Mouse (Mus musculus) intestine, embryonic 14.5 days (tissue): ENCODE measurements around the gene Lrba. TPM values are rescaled to one million over a fixed set of nuclear protein-coding genes. Genes with fewer than 3 reads are reported as not detected.

Experiments
- ATAC-seq: fragments of 200-750 bp; cut with Nextera tagmentation; replicated peaks from 2 replicates; pipeline ENCODE4 v1.8.0; 2017; ENCODE audit warnings: low read depth, moderate number of reproducible peaks, moderate TSS enrichment, moderate library complexity; ENCODE audit not compliant: low FRiP score, low TSS enrichment
- DNase-seq: peaks from one replicate; pipeline ENCODE4 v3.0.0-alpha.2; 2018; ENCODE audit warnings: low spot score
- H3K27ac ChIP-seq: fragments of 300-500 bp; sonication (generic); 2 replicates; pipeline ENCODE4 v1.5.1; 2014; ENCODE audit warnings: low read depth, mild to moderate bottlenecking, control low read depth
- H3K27me3 ChIP-seq: fragments of 300-500 bp; sonication (generic); replicated peaks from 2 replicates; pipeline ENCODE4 v1.6.1; 2014; ENCODE audit warnings: low read length, control low read depth; ENCODE audit not compliant: control insufficient read depth, insufficient read depth
- H3K36me3 ChIP-seq: fragments of 300-500 bp; sonication (generic); 2 replicates; pipeline ENCODE4 v1.6.1; 2014; ENCODE audit warnings: low read length, control low read depth; ENCODE audit not compliant: control insufficient read depth, insufficient read depth
- H3K4me1 ChIP-seq: fragments of 300-500 bp; sonication (generic); replicated peaks from 2 replicates; pipeline ENCODE4 v1.6.1; 2014; ENCODE audit warnings: low read length, control low read depth, mixed read lengths; ENCODE audit not compliant: control insufficient read depth, insufficient read depth
- H3K4me2 ChIP-seq: fragments of 300-500 bp; sonication (generic); 2 replicates; pipeline ENCODE4 v1.6.1; 2014; ENCODE audit warnings: low read length
- H3K4me3 ChIP-seq: fragments of 300-500 bp; sonication (generic); 2 replicates; pipeline ENCODE4 v1.5.1; 2014; ENCODE audit warnings: low read depth, low read length, control low read depth, mixed read lengths
- H3K9ac ChIP-seq: fragments of 300-500 bp; sonication (generic); 2 replicates; pipeline ENCODE4 v1.6.1; 2014; ENCODE audit warnings: mild to moderate bottlenecking, low read length
- H3K9me3 ChIP-seq: fragments of 300-500 bp; sonication (generic); 2 replicates; pipeline ENCODE4 v1.6.1; 2016; ENCODE audit warnings: low read length, control low read depth; ENCODE audit not compliant: control insufficient read depth
- WGBS: fragments of 180-500 bp; shearing (Covaris S2); extraction: QIAGEN DNeasy Blood & Tissue Kit; methylation state at CpG from one replicate; pipeline ENCODE4 v1.1.7; 2014; 5-methylcytosine and 5-hydroxymethylcytosine counted together
- polyA plus RNA-seq: library from polyadenylated mRNA; unstranded; fragments of >200 nt; fragmentation: Nextera tagmentation; extraction: Ambion mirVana; gene quantifications from 2 replicates; pipeline ENCODE4 v1.2.1, GENCODE M21; 2014

Gene Lrba
- polyA plus RNA-seq, 1 experiment from 2014 or later = 14.1 TPM

GRCm38 (mm10) chr3:86793264-86793663 is 568.8 kb downstream of the Lrba start:
- Histone ChIP-seq H3K9me3 (no peaks in the 10 kb centered on the region), H3K27ac (no peak overlapping the region), H3K4me2 (no peak overlapping the region), H3K9ac (no peak overlapping the region), H3K4me1 (peaks cover 6% of the 10 kb centered on the region; the same call in 1 of the 2 replicates), H3K27me3 (no peaks in the 10 kb centered on the region), H3K4me3 (no peak overlapping the region), H3K36me3 (no peaks in the 10 kb centered on the region)
- no peak for DNase-seq
- 68% methylated on average over 4 of the region's 4 CpGs for WGBS
- ATAC-seq = no peak

- no peak for DNase-seq
- no peaks in the 10 kb centered on the region for H3K36me3 ChIP-seq
- H3K9ac ChIP-seq = no peak overlapping the region
- H3K27me3 ChIP-seq = no peaks in the 10 kb centered on the region
- WGBS = 64% methylated on average over 1 of the region's 1 CpGs
- H3K9me3 ChIP-seq = no peaks in the 10 kb centered on the region
- 0 out of 2 replicates have a peak, but pooled peaks cover 6% of the 10 kb centered on the region for H3K4me1 ChIP-seq
- H3K4me3 ChIP-seq = no peak overlapping the region
- ATAC-seq = no peak
- no peak overlapping the region for H3K4me2 ChIP-seq
- H3K27ac ChIP-seq = no peak overlapping the region
These were observed 569.3 kb downstream of the Lrba start for GRCm38 (mm10) chr3:86793720-86794191.

GRCm38 (mm10) chr3:86796716-86797115 is 572.2 kb downstream of the Lrba start:
- Histone ChIP-seq H3K4me2 (no peak overlapping the region), H3K9me3 (no peaks in the 10 kb centered on the region), H3K36me3 (no peaks in the 10 kb centered on the region), H3K27ac (no peak overlapping the region), H3K9ac (no peak overlapping the region), H3K4me1 (peaks cover 9% of the 10 kb centered on the region; the same call in 1 of the 2 replicates), H3K27me3 (no peaks in the 10 kb centered on the region), H3K4me3 (no peak overlapping the region)
- 38% methylated on average over 6 of the region's 6 CpGs for WGBS
- no peak for ATAC-seq
- DNase-seq = no peak

GRCm38 (mm10) chr3:86797871-86798460 is 573.5 kb downstream of the Lrba start:
- H3K4me1 ChIP-seq = peaks cover 9% of the 10 kb centered on the region; the same call in 1 of the 2 replicates
- 56% methylated on average over 13 of the region's 13 CpGs for WGBS
- ATAC-seq (no peak), DNase-seq (no peak)
- H3K27ac ChIP-seq = no peak overlapping the region
- no peak overlapping the region for H3K4me2 ChIP-seq
- H3K9me3 ChIP-seq = no peaks in the 10 kb centered on the region
- H3K4me3 ChIP-seq = no peak overlapping the region
- H3K9ac ChIP-seq = no peak overlapping the region
- H3K36me3 ChIP-seq = no peaks in the 10 kb centered on the region
- H3K27me3 ChIP-seq = no peaks in the 10 kb centered on the region

- Histone ChIP-seq H3K4me3 (no peak overlapping the region), H3K9me3 (no peaks in the 10 kb centered on the region), H3K36me3 (no peaks in the 10 kb centered on the region), H3K9ac (no peak overlapping the region), H3K27ac (no peak overlapping the region), H3K4me2 (no peak overlapping the region), H3K27me3 (no peaks in the 10 kb centered on the region), H3K4me1 (peaks cover 9% of the 10 kb centered on the region; the same call in 1 of the 2 replicates)
- 90% methylated on average over 9 of the region's 9 CpGs for WGBS
- ATAC-seq (no peak), DNase-seq (no peak)
These were observed 574.6 kb downstream of the Lrba start for GRCm38 (mm10) chr3:86799041-86799440.

GRCm38 (mm10) chr3:86800841-86801240 is 576.4 kb downstream of the Lrba start:
- DNase-seq (no peak), ATAC-seq (no peak)
- Histone ChIP-seq H3K9me3 (no peaks in the 10 kb centered on the region), H3K4me3 (no peak overlapping the region), H3K4me1 (peaks cover 9% of the 10 kb centered on the region; the same call in 1 of the 2 replicates), H3K4me2 (no peak overlapping the region), H3K27me3 (no peaks in the 10 kb centered on the region), H3K9ac (no peak overlapping the region), H3K36me3 (0 out of 2 replicates have a peak, but pooled peaks cover 2% of the 10 kb centered on the region), H3K27ac (no peak overlapping the region)
- 66% methylated on average over 8 of the region's 8 CpGs for WGBS

GRCm38 (mm10) chr3:86802825-86803224 is 578.3 kb downstream of the Lrba start:
- no peak for ATAC-seq
- no peak overlapping the region for H3K9ac ChIP-seq
- H3K9me3 ChIP-seq = no peaks in the 10 kb centered on the region
- H3K4me1 ChIP-seq = peaks cover 4% of the 10 kb centered on the region; the same call in 1 of the 2 replicates
- 0 out of 2 replicates have a peak, but pooled peaks cover 2% of the 10 kb centered on the region for H3K36me3 ChIP-seq
- 62% methylated on average over 8 of the region's 8 CpGs for WGBS
- H3K4me2 ChIP-seq = no peak overlapping the region
- H3K27me3 ChIP-seq = no peaks in the 10 kb centered on the region
- DNase-seq = no peak
- no peak overlapping the region for H3K27ac ChIP-seq
- no peak overlapping the region for H3K4me3 ChIP-seq

GRCm38 (mm10) chr3:86804265-86804664 is 579.8 kb downstream of the Lrba start:
- 0 out of 2 replicates have a peak, but pooled peaks cover 2% of the 10 kb centered on the region for H3K36me3 ChIP-seq
- no peak overlapping the region for H3K9ac ChIP-seq
- WGBS = 90% methylated on average over 9 of the region's 9 CpGs
- ATAC-seq = no peak
- no peak for DNase-seq
- H3K4me3 ChIP-seq = no peak overlapping the region
- peaks cover 14% of the 10 kb centered on the region; the same call in 1 of the 2 replicates for H3K4me1 ChIP-seq
- H3K27me3 ChIP-seq = no peaks in the 10 kb centered on the region
- no peak overlapping the region for H3K4me2 ChIP-seq
- no peak overlapping the region for H3K27ac ChIP-seq
- H3K9me3 ChIP-seq = no peaks in the 10 kb centered on the region

- Histone ChIP-seq H3K9me3 (no peaks in the 10 kb centered on the region), H3K4me2 (no peak overlapping the region), H3K4me3 (no peak overlapping the region), H3K27me3 (no peaks in the 10 kb centered on the region), H3K4me1 (peaks cover 20% of the 10 kb centered on the region; the same call in 1 of the 2 replicates), H3K27ac (no peak overlapping the region), H3K9ac (no peak overlapping the region), H3K36me3 (0 out of 2 replicates have a peak, but pooled peaks cover 2% of the 10 kb centered on the region)
- ATAC-seq (no peak), DNase-seq (no peak)
- 90% methylated on average over 9 of the region's 9 CpGs for WGBS
These were observed 582.4 kb downstream of the Lrba start for GRCm38 (mm10) chr3:86806834-86807233.
